Comparison of ENCODE assay signal across 8 mouse cellular contexts in the genomic region with DNA sequence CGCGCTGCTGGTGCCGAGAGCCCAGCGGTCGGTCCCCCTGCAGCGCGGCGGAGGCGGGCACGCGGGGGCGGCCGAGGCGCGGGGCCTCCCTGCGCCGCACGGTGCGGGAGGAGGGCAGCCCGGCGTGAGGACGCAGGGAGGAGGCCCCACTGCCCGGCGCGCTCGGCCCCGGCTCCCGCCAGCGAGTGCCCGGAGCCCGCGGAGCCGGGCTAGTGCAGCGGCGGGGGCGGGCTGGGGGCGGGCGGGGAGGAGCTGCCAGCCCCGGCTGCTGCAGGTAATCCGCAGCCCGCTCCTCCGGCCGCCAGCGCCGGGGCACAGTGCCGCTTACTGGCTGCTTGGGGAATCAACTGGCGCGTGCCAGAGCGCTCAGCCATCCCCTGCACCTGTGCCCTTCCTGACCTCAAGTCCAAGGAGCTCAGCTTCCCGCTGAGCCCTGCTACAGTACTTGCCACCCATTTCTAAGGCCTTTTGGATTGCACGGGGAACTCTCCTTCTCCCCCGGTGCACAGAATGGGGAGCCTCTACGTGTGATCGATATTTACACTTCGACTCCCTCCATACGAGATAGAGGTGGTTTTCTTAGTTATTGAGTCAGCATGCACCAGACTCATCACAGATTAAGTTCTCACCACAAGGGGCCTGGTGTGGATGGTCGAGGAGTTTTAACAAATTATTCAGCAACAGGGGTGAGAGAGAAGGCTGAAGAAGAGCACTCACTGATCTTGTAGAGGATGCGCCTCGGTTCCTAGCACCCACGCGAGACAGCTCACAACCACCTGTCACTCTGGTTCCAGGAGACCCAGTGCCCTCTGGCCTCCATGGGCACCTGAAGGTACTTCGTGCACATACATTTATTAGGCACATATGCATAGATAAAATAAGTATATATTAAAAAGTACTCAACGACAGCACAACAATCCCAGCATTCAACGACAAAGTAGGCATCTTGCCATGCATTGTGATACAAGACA. TPM values are rescaled to one million over a fixed set of nuclear protein-coding genes. Genes with fewer than 3 reads are reported as not detected.
A peak's percentile ranks its signal among the peaks of the same experiment; 100 is the strongest.
DNase-seq lines count a peak whose midpoint lies in the region; ATAC-seq and TF ChIP-seq lines count a peak whose summit lies in the region.

A gene (minus strand): TSS at position 284 of the 971 bp plus-strand sequence.

- TF ChIP-seq POLR2A in lung, adult 2 months (IDR thresholded peaks at IDR 0.05; ENCODE audit: borderline replicate concordance, extremely low read depth, low read depth, low read length): no peak

- no peaks in the 10 kb centered on the region for H3K9me3 ChIP-seq in hindbrain, embryonic 11.5 days (ENCODE audit: control insufficient read depth, low read length)

- TF ChIP-seq CTCF in lung, adult 2 months (IDR thresholded peaks at IDR 0.05; ENCODE audit: insufficient read depth, low read length): peak; percentile 26

- 12% methylated on average over 34 of the region's 64 CpGs for WGBS in hindbrain, embryonic 11.5 days
- 9% methylated on average over 63 of the region's 64 CpGs for WGBS in lung, adult 2 months

- no peak within 1 kb of the TSS for H3K27ac ChIP-seq in hindbrain, embryonic 11.5 days (ENCODE audit: low read depth, low read length)

- peak within 1 kb of the TSS; percentile 56 for H3K9ac ChIP-seq in hindbrain, embryonic 11.5 days (ENCODE audit: low read depth, low read length)

- H3K36me3 ChIP-seq in hindbrain, embryonic 11.5 days (ENCODE audit: control insufficient read depth, insufficient read depth, low read length): no peaks in the 10 kb centered on the region

- DNase-seq in R1 (ENCODE audit: low read depth, low spot score): peak; percentile 92
- DNase-seq in cerebellum, adult 8-10 months: peak; percentile 88
- DNase-seq in forelimb bud, embryonic 11.5 days (ENCODE audit: low read depth, low spot score): peak; percentile 74
- DNase-seq in hindbrain, embryonic 11.5 days (ENCODE audit: low spot score): peak; percentile 78
- peak; percentile 66 for DNase-seq in layer of hippocampus, adult 9-11 months
- peak; percentile 23 for DNase-seq in lung, adult 2 months
- peak; percentile 39 for DNase-seq in ovary, postnatal 10 days (ENCODE audit: low spot score)
- peak; percentile 5 to 22 for DNase-seq in thymus, postnatal 36 days

- peak; percentile 86 for ATAC-seq in hindbrain, embryonic 11.5 days (ENCODE audit: low FRiP score)

- peak within 1 kb of the TSS; percentile 46 for H3K4me3 ChIP-seq in hindbrain, embryonic 11.5 days (ENCODE audit: low read depth, low read length)
- H3K4me3 ChIP-seq in lung, adult 2 months (replicated peaks; ENCODE audit: extremely low read depth, low read depth, low read length): no peak within 1 kb of the TSS

- H3K27me3 ChIP-seq in hindbrain, embryonic 11.5 days (ENCODE audit: control insufficient read depth, insufficient read depth, low read length): peaks cover 24% of the 10 kb centered on the region

- H3K4me1 ChIP-seq in hindbrain, embryonic 11.5 days (replicated peaks; ENCODE audit: control insufficient read depth, insufficient read depth, low read length): no peaks in the 10 kb centered on the region
- H3K4me1 ChIP-seq in lung, adult 2 months (ENCODE audit: control insufficient read depth, insufficient read depth, low read length): no peaks in the 10 kb centered on the region

- H3K4me2 ChIP-seq in hindbrain, embryonic 11.5 days (replicated peaks; ENCODE audit: low read depth, low read length): peak within 1 kb of the TSS; percentile 75

RNA-seq across cellular contexts. Expression of the gene that starts here (rescaled TPM):
- polyA plus RNA-seq in hindbrain, embryonic 11.5 days (2014; fragmentation: Nextera tagmentation; extraction: Ambion mirVana): 0.39 and 1.5 TPM in 2 replicates
- 2.3 and 4.1 TPM in 2 replicates for polyA plus RNA-seq in lung, adult 2 months (2012; rRNA removed)

Comparison
In these comparisons a context has a peak if more than half of its experiments do, and no peak if none do; other contexts are left out.
1. DNase-seq: peak in every context shown above with its lines; median percentile 92 in R1; 88 in cerebellum, adult 8-10 months; 78 in hindbrain, embryonic 11.5 days; 74 in forelimb bud, embryonic 11.5 days; 66 in layer of hippocampus, adult 9-11 months; 39 in ovary, postnatal 10 days; 23 in lung, adult 2 months; 14 in thymus, postnatal 36 days.